Mouse (Mus musculus) hindbrain, embryonic 10.5 days (tissue): ENCODE measurements at regions not wholly inside any gene's neighbourhood (a gene's known extent, or its start where the extent isn't known, plus 50 kb on each side); places are given as distances from the start of the nearest gene placed in this dataset.

Source experiments
- DNase-seq: peaks from one replicate; pipeline ENCODE4 v3.0.0-alpha.2; 2017; ENCODE audit warnings: low spot score
- H3K27ac ChIP-seq: fragments of 300-500 bp; sonication (generic); 2 replicates; pipeline ENCODE4 v1.5.1; 2016; ENCODE audit warnings: mild to moderate bottlenecking, moderate library complexity
- H3K27me3 ChIP-seq: fragments of 300-500 bp; sonication (generic); 2 replicates; pipeline ENCODE4 v1.6.1; 2016; ENCODE audit warnings: mild to moderate bottlenecking; ENCODE audit not compliant: poor library complexity, insufficient read depth, severe bottlenecking
- H3K36me3 ChIP-seq: fragments of 300-500 bp; sonication (generic); 2 replicates; pipeline ENCODE4 v1.6.1; 2016; ENCODE audit warnings: mild to moderate bottlenecking, moderate library complexity
- H3K4me1 ChIP-seq: fragments of 300-500 bp; sonication (generic); replicated peaks from 2 replicates; pipeline ENCODE4 v1.6.1; 2016; ENCODE audit warnings: mild to moderate bottlenecking
- H3K4me3 ChIP-seq: fragments of 300-500 bp; sonication (generic); 2 replicates; pipeline ENCODE4 v1.5.1; 2016; ENCODE audit warnings: mild to moderate bottlenecking, moderate library complexity
- H3K9me3 ChIP-seq: fragments of 300-500 bp; sonication (generic); 2 replicates; pipeline ENCODE4 v1.6.1; 2016; ENCODE audit warnings: mild to moderate bottlenecking, moderate library complexity
- WGBS: fragments of 180-500 bp; shearing (Covaris S2); methylation state at CpG from one replicate; pipeline ENCODE4 v1.1.7; 2016; 5-methylcytosine and 5-hydroxymethylcytosine counted together

GRCm38 (mm10) chr4:105925506-105925905 lies 135.8 kb downstream of the Gm12728 start:
- no peak for DNase-seq
- Histone ChIP-seq H3K27me3 (no peaks in the 10 kb centered on the region), H3K4me3 (no peak overlapping the region), H3K27ac (no peak overlapping the region), H3K9me3 (no peaks in the 10 kb centered on the region), H3K4me1 (no peaks in the 10 kb centered on the region), H3K36me3 (no peaks in the 10 kb centered on the region)
- 88% methylated on average over 2 of the region's 2 CpGs for WGBS

- Histone ChIP-seq H3K27ac (no peak overlapping the region), H3K4me1 (no peaks in the 10 kb centered on the region), H3K36me3 (no peaks in the 10 kb centered on the region), H3K27me3 (no peaks in the 10 kb centered on the region), H3K9me3 (no peaks in the 10 kb centered on the region), H3K4me3 (no peak overlapping the region)
- WGBS = 94% methylated on average over 10 of the region's 10 CpGs
- DNase-seq = no peak
Observed at GRCm38 (mm10) chr4:105929658-105930057, 140.0 kb downstream of the Gm12728 start.

GRCm38 (mm10) chr4:105934971-105935370 lies 145.3 kb downstream of the Gm12728 start:
- Histone ChIP-seq H3K27me3 (no peaks in the 10 kb centered on the region), H3K4me1 (no peaks in the 10 kb centered on the region), H3K36me3 (no peaks in the 10 kb centered on the region), H3K27ac (no peak overlapping the region), H3K9me3 (no peaks in the 10 kb centered on the region), H3K4me3 (no peak overlapping the region)
- 73% methylated on average over 4 of the region's 4 CpGs for WGBS
- no peak for DNase-seq

- 92% methylated on average over 7 of the region's 7 CpGs for WGBS
- Histone ChIP-seq H3K27ac (no peak overlapping the region), H3K9me3 (no peaks in the 10 kb centered on the region), H3K27me3 (no peaks in the 10 kb centered on the region), H3K36me3 (no peaks in the 10 kb centered on the region), H3K4me1 (no peaks in the 10 kb centered on the region), H3K4me3 (no peak overlapping the region)
- no peak for DNase-seq
Observed at GRCm38 (mm10) chr4:105936755-105937514, 147.3 kb downstream of the Gm12728 start.

GRCm38 (mm10) chr4:105937587-105937986 lies 147.9 kb downstream of the Gm12728 start:
- H3K27ac ChIP-seq = no peak overlapping the region
- no peaks in the 10 kb centered on the region for H3K36me3 ChIP-seq
- H3K4me3 ChIP-seq = no peak overlapping the region
- 84% methylated on average over 6 of the region's 6 CpGs for WGBS
- H3K4me1 ChIP-seq = no peaks in the 10 kb centered on the region
- no peaks in the 10 kb centered on the region for H3K9me3 ChIP-seq
- no peak for DNase-seq
- no peaks in the 10 kb centered on the region for H3K27me3 ChIP-seq

- 93% methylated on average over 11 of the region's 11 CpGs for WGBS
- no peaks in the 10 kb centered on the region for H3K27me3 ChIP-seq
- H3K4me3 ChIP-seq = no peak overlapping the region
- no peak for DNase-seq
- H3K27ac ChIP-seq = no peak overlapping the region
- no peaks in the 10 kb centered on the region for H3K9me3 ChIP-seq
- no peaks in the 10 kb centered on the region for H3K36me3 ChIP-seq
- H3K4me1 ChIP-seq = no peaks in the 10 kb centered on the region
Observed at GRCm38 (mm10) chr4:105938886-105939285, 149.2 kb downstream of the Gm12728 start.

GRCm38 (mm10) chr4:105939636-105940199 lies 150.0 kb downstream of the Gm12728 start:
- H3K4me3 ChIP-seq = no peak overlapping the region
- no peak overlapping the region for H3K27ac ChIP-seq
- no peaks in the 10 kb centered on the region for H3K4me1 ChIP-seq
- H3K9me3 ChIP-seq = no peaks in the 10 kb centered on the region
- DNase-seq = no peak
- no peaks in the 10 kb centered on the region for H3K27me3 ChIP-seq
- WGBS = 78% methylated on average over 11 of the region's 11 CpGs
- no peaks in the 10 kb centered on the region for H3K36me3 ChIP-seq

GRCm38 (mm10) chr4:105940891-105941290 lies 151.2 kb downstream of the Gm12728 start:
- 92% methylated on average over 7 of the region's 7 CpGs for WGBS
- Histone ChIP-seq H3K9me3 (no peaks in the 10 kb centered on the region), H3K27me3 (no peaks in the 10 kb centered on the region), H3K4me3 (no peak overlapping the region), H3K4me1 (no peaks in the 10 kb centered on the region), H3K36me3 (no peaks in the 10 kb centered on the region), H3K27ac (no peak overlapping the region)
- no peak for DNase-seq

- DNase-seq = peak; percentile 69
- H3K36me3 ChIP-seq = no peaks in the 10 kb centered on the region
- H3K9me3 ChIP-seq = no peaks in the 10 kb centered on the region
- H3K4me1 ChIP-seq = no peaks in the 10 kb centered on the region
- H3K27me3 ChIP-seq = no peaks in the 10 kb centered on the region
- no peak overlapping the region for H3K4me3 ChIP-seq
- H3K27ac ChIP-seq = peak overlapping the region; percentile 71
- WGBS = 44% methylated on average over 7 of the region's 7 CpGs
Observed at GRCm38 (mm10) chr4:105941785-105942184, 152.1 kb downstream of the Gm12728 start.

GRCm38 (mm10) chr4:105944962-105945361 lies 155.3 kb downstream of the Gm12728 start:
- WGBS = 79% methylated on average over 5 of the region's 5 CpGs
- no peaks in the 10 kb centered on the region for H3K27me3 ChIP-seq
- H3K27ac ChIP-seq = no peak overlapping the region
- H3K4me1 ChIP-seq = no peaks in the 10 kb centered on the region
- H3K4me3 ChIP-seq = no peak overlapping the region
- H3K36me3 ChIP-seq = no peaks in the 10 kb centered on the region
- no peak for DNase-seq
- no peaks in the 10 kb centered on the region for H3K9me3 ChIP-seq

GRCm38 (mm10) chr4:105945921-105946320 lies 156.3 kb downstream of the Gm12728 start:
- Histone ChIP-seq H3K9me3 (no peaks in the 10 kb centered on the region), H3K36me3 (no peaks in the 10 kb centered on the region), H3K4me1 (no peaks in the 10 kb centered on the region), H3K27me3 (no peaks in the 10 kb centered on the region), H3K4me3 (no peak overlapping the region), H3K27ac (no peak overlapping the region)
- DNase-seq = no peak
- 52% methylated on average over 1 of the region's 1 CpGs for WGBS

GRCm38 (mm10) chr4:105948326-105948725 lies 158.7 kb downstream of the Gm12728 start:
- no peaks in the 10 kb centered on the region for H3K27me3 ChIP-seq

GRCm38 (mm10) chr4:105952406-105952805 lies 162.7 kb downstream of the Gm12728 start:
- no peaks in the 10 kb centered on the region for H3K9me3 ChIP-seq
- no peak overlapping the region for H3K27ac ChIP-seq
- H3K36me3 ChIP-seq = no peaks in the 10 kb centered on the region
- H3K27me3 ChIP-seq = no peaks in the 10 kb centered on the region
- 78% methylated on average over 3 of the region's 3 CpGs for WGBS
- no peak overlapping the region for H3K4me3 ChIP-seq
- H3K4me1 ChIP-seq = no peaks in the 10 kb centered on the region
- DNase-seq = no peak

More at GRCm38 (mm10) chr4:105948326-105948725, 158.7 kb downstream of the Gm12728 start:
- no peak overlapping the region for H3K27ac ChIP-seq
- H3K4me3 ChIP-seq = no peak overlapping the region
- DNase-seq = no peak
- WGBS = 91% methylated on average over 5 of the region's 5 CpGs
- H3K4me1 ChIP-seq = no peaks in the 10 kb centered on the region
- no peaks in the 10 kb centered on the region for H3K9me3 ChIP-seq
- no peaks in the 10 kb centered on the region for H3K36me3 ChIP-seq
